Mouse (Mus musculus) testis, adult 2 months (tissue): ENCODE results near the gene Slc11a1.
A peak's percentile ranks its signal among the peaks of the same experiment; 100 is the strongest.

Experiments used
- CTCF ChIP-seq: fragments of 200-500 bp; IDR thresholded peaks from 2 replicates; pipeline ENCODE4 v1.5.1; 2012; ENCODE audit warnings: low read depth, mild to moderate bottlenecking, inconsistent platforms, low read length, moderate library complexity; ENCODE audit not compliant: control insufficient read depth, insufficient read depth, insufficient replicate concordance
- POLR2A ChIP-seq: fragments of 200-500 bp; IDR thresholded peaks from 2 replicates; pipeline ENCODE4 v1.6.1; 2012; ENCODE audit warnings: low read depth, mild to moderate bottlenecking, inconsistent platforms, low read length, moderate library complexity; ENCODE audit not compliant: control insufficient read depth

- TF ChIP-seq CTCF (no peak; the same call in 1 of the 2 replicates), POLR2A (0 out of 2 replicates have a peak, but pooled peaks have one; percentile 18)
Observed at GRCm38 (mm10) chr1:74362325-74363229, 12.4 kb upstream of the Slc11a1 start.
